Mouse (Mus musculus) CD4-positive helper T cell, adult 2 months (primary cell): ENCODE measurements at regions not wholly inside any gene's neighbourhood (a gene's known extent, or its start where the extent isn't known, plus 50 kb on each side); places are given as distances from the start of the nearest gene placed in this dataset.

ENCODE experiments used
- DNase-seq: peaks from one replicate; pipeline ENCODE4 v3.0.0-alpha.2; 2012; ENCODE audit warnings: low read depth, missing footprints, low spot score

DNA sequence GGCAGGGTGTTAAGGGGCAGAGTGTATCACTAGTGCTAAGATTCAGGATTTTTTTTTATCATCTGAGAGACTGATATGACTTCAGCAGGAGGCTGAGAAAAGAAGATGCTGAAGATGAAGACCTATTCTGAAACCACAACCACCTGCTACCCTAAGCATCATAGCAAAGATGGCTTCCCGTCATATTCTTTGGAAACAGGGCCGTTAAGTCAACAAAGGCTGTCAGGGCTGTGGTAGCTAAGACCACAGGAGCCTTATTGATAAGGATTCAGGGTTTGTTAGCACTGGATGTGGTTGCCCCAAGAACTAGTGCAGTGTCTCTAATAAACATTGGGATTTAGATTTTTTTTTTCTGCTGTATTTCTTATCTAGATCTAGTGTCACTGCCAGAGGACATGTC lies 56.7 kb upstream of the Rasgrp1 start:
- DNase-seq = peak; percentile 86

DNA sequence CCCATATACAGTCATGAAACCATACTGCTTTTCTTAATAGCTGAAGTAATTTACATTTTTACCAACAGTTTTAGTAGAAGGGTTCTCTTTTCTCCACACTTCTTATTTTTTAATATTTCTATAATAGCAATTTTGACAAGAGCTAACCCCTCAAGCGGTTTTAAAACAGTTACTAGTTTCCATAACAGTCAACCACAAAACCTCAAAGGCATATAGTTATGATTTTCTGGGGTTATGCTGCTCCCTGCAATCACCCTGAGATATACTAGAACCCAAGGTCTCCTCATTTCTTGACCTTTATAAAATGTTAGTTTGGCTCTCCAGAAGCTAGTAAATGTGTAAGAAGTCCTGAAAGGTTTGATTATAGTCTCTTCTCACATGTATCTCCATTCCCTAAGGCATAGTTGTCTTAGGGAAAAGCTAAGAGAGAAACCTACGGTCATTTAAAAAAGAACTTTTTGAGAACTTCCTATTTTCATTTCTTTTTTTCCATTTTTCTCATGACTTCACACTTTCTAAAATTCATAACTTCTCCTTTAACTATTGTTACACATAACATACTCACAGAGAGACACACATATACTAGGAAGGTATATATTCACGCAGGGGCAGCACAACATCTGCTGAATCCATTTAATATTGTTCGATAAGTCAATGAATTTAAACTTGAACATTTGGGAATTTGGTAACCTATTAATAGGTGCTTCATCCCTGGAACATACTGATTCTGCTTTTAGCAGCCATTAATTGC lies 60.8 kb upstream of the Rasgrp1 start:
- peak; percentile 36 for DNase-seq

DNA sequence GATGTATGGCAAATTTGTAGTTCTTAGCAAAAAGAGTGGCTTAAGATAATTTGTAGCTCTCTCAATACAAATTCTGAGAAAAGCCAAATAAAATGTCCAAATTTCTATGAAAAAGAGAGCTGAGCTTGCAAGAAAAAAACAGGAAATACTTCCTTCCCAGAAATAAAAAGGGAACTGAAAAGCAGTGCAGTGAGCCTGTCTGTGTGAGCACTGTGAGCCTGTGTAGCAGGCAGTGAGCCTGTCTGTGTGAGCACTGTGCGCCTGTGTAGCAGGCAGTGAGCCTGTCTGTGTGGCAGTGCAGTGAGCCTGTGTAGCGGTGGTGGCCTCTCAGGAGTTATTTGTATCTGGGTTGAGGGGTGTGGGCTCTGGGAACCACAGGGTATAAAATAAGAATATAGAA lies 62.7 kb upstream of the Rasgrp1 start:
- DNase-seq = no peak

DNA sequence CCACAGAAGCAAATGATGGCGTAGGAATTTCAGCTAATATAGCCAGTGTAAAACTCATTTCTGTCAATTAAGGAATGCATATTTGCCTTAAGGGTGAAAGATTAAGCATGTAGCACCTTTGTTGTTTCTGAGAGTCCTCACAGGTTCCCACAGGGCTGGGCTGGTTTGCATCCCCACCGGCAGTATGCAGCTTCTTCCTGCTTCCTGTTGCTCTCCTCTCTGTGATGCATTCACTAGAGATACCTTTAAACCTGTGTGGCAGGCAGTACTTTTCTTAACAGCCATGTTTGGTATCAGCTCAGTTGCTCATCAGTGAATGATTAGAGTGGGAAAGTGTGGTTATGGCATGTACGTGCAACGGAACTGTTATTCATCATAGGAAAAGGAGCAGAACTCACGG lies 65.4 kb upstream of the Rasgrp1 start:
- peak; percentile 40 for DNase-seq

DNA sequence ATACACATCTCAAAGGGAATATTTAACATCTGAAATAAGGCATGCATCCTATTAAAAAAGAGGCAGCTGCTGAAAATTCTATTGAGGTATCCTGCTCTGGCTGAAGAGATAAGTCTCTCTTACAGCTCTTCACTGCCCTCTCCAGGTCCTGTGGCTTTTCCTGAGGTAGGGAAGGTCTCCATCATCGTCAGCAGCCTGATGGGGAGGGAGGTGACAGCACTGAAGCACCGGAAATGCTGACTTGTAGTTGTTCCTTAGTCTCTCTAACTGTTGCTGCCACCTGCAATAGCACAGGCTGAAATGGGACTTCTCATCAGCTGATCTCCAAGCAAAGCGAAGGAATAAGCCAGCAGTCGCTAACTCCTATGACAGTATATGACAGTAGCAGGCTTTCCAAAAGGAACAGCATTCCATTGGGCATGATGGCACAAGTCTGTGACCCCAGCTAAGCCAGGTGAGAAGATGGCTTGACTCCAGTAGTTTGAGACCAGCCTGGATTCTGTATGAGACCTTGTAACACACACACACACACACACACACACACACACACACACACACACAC lies 69.3 kb upstream of the Rasgrp1 start:
- DNase-seq = peak; percentile 66

DNA sequence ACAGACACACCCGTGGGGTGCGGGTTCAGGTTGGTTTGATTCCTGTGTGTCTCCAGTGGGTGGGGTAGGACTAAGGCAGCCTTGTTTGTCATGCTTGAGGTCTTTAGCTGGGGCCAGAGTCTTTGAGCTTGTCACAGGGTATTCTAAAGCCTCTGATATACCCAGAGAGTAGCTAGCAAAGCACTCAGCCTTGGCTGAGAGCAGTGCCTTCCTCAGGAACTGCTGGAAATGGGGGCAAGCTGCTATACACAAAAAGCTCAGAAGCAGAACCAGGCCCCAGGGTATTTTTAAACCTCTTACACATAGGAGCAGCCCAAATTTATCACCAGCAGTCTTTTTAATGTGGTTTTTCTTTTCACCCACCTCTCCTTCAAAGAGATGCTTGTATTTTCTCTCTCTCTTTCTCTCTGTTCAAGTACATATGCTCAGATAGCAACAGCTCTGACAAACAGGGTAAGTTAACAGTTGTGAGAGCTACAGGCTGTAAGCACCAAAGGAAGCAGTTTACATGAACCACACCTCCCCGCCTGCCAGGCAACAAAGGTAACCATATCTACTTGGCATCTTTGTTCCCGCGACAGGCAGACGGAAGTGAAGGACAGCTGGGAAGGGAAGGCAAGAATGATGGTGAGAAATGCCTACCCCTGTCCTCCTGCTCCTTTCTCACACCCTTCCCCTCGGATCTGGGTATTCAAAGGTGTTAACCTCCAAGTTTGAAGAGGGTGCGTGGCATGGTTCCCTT lies 74.6 kb upstream of the Rasgrp1 start:
- peak; percentile 85 for DNase-seq

DNA sequence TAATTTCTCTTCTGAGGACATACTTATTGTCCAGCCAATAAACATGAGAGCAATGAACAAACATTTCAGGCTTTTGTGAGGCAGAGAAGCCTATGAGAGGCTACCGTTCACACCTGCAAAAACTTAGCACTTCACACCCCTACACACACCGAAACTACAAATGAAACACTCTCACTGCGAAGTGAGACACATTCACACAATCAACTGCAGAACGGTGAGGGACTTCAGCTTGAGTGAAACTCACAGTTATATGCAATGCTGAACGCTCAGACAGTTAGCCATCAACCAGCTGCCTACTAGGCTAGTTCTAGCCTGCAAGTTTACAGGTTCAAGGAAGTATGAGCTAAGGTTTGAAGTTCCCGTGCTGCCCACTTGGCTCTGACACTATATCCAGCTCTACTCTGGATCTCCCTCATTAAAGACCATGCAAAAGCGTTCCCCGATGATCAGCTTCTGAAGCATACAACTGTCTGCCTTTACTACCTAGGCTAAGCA lies 75.4 kb upstream of the Rasgrp1 start:
- peak; percentile 51 for DNase-seq

DNA sequence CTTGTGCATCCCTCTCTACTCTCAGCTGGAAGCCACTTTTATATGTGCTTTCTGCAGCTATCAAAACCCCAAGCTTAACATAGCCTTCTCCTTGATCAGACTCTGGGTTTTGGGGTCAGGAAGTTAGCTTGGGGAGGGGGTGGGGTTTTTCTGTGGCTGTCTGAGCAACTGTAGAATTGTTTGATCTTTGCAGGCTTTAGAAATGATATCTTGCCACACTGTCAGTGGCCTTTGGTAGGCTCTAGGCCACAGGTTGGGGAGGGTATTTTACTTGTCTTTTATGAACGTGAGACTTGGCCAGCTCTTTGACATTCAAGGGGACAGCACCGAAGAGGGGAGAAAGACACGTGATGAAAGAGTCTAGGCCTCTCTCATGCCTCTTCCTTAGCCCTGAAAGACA lies 75.9 kb upstream of the Rasgrp1 start:
- DNase-seq = peak; percentile 85

DNA sequence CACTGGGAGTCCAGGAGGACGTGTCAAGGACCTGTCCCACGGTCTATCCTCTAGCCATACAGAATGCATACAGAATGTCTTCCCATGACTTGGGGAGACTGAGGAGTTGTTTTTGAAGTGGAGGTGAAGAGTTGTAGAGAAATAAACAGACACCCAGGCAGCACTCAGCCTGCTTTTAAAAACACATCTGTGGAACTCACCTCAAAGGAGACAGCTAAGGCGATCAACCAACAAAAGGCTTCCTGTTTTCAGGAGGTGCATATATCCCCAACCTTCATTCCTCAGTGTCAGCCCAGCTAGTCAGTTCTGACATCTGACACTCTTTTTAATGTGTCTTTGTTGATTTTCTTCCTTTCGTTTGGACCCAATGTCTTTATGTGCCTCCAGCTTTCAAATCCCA lies 78.6 kb upstream of the Rasgrp1 start:
- peak; percentile 56 for DNase-seq

DNA sequence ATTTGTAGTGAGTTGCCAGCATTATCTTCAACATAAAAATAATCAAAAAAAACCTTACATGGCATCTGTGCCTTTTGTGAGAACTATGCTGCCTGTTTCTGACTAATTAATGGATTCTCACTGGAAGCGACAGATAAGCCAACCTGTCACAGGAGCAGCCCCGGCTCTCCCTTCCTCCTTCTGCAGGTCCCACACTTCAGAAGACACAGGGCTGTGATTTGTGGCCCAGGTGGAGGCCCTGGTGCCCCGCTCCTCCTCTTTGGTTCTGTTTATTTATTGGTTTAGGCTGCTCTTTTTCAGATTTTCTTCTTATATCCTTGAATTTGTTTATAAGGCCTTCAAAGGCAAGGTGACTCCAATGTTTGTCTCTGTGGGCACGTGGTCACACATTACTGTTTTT lies 80.0 kb upstream of the Rasgrp1 start:
- no peak for DNase-seq

DNA sequence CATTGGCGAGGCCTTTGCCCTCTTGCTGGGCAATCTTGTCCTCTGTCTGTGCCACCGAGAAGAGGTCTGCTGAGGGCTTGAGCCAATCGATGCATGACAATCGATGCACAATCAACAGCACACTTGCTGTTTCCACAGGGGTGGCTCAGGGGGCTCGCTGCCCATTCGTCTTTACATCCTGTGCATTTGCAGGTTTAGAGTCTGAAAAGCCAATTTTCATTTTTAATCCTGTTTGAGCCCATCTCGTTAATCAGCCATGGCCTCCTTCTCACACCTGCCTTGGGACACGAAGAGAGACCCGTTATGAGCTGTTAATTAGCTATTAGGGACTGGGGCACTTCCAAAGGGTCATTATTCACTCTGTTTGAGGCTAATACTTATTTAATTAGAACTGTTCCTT lies 86.4 kb upstream of the Rasgrp1 start:
- DNase-seq = no peak

DNA sequence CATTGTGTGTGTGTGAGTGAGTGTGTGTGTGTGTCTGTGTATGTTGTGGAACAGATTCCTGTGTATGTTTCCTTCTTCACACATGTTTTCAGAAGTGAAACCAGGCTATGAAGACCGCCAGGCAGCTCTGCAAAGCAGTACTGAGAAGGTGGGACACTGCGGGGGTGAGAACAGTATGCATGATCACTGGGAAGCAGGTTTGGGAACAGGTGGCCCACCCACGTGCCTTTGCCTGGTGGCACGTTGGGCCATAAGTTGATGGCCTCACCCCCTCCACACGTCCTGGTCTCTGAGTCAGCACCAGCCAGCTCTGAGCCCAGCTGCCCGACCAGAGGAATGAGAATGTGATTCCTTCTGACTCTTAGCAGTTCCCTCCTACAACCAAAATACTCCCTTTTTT lies 89.2 kb upstream of the Rasgrp1 start:
- DNase-seq = no peak

DNA sequence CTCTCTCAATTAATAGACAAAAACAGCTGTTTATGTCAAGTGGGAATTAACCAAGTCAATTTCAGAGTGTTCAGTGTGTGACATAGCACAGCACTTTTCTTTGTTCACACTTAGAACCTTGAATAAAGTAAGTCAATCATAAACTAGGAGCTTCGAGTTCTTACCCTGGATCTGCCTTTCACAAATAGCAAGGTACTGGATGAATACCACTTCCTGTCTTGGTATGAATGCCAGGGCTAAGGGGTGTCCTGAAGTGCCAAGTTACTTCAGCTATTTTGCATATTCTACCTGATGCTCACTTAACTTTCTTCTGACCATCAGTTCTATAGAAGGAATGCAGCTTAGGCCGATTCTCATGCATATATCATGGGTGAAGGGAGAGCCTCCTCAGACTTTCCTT lies 90.1 kb upstream of the Rasgrp1 start:
- no peak for DNase-seq

DNA sequence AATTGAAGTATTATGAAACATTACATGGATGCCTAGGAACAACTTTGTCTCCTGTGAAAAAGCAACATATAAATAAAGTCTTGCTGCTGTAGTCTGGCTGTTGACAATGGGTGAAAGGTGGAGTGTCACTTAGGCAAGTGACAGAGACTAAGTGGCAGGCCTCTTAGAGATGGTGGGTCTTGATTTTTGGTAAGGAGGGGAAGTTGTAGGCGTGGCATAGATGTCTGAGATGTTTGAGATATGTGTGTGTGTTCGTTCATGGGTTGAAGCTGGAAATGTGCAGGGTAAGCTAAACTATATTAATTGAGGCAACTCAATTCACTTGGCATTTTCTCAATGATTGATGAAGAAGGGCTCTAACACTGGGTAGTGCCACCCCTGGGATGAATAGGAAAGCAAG lies 90.7 kb upstream of the Rasgrp1 start:
- peak; percentile 55 for DNase-seq

DNA sequence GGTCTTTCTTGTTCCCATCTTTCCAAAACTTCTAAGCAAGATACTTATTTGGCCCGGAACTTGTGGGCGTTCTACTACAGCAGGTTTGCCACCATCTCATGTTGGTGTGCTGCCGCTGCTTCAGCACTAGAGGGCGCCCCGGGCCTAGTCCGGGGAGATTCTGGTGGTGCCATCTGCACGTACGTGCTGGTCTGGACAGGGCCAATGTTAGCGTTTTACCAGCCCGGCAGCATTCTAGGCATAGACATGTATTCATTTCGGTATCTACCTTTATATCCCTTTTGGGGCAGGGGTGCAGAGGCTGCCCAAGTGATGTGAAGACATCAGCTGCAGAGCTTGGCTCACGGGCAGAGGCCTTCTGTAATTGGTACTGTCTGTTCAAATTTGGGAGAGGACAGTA lies 95.3 kb upstream of the Rasgrp1 start:
- peak; percentile 52 for DNase-seq

DNA sequence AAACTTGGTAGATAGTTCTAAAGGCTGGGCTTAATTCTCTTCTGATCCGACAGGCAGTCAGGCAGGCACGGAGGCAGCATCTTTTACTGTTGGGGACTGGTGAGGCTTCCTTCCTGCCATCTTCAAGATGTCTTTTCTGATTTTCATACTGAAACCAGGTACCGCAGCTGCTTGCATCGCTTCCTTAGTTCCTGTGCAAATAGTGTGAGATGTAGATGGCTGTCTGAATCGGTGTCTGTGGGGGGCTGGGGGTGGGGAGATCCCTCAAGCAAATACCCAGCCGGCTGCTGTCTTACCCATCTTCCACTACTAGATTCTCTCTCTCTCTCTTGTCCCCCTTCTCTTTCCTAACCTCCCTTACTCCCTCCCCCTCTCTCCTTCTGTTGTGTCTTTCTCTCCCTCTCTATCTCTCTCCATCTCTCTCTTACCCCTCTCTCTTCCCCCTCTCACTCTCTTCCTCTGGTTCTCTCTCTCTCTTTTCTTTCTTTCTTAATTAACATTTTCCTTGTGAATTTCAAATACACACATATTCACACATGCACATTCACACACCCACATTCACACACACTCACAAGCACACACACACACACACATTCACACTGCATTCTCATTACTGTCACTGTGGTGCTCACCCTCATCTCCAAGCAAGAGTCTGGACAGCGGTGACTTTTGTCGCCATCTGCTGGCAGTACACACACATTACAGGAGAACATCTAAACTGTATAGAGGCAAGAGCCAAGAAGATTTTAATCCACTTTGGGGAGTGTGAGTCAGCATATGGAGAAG lies 96.0 kb upstream of the Rasgrp1 start:
- DNase-seq = peak; percentile 87

DNA sequence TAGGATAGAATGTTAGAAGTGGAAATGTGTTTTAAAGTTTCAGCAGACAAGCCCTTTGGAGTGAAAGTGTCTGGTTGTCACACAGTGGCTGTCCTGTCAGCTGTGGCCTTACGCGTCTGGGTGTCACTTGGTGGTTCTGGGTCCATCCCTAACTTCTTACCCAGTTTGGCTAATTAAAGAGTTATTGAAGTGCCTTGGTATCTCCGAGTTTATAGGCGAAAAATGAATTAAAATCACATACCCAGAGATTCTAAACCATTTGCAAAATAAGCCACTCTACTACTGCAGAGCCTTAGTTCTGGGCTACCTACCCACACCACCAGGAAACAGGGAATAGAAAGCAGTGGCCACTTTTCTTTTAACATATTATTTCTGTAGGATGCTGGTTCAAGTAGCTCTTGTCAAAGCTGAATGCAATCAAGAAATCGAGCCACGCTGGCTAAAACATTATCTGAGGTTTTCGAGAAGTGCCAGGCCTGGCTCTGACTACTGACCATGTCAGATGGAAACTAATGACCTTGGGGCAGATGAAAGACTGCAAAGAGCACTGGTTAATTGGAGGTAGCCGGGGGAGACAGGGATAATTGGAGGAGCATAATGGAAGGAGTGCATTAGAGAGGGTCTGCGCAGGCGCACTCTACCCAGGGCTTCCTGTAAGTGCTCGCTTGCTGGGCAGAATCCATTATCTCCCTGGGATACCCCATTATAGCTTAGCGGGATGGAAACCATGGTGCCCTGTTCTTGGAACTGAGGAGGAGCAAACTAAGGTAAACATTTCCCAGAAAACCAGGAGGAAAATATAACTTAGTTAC lies 96.8 kb upstream of the Rasgrp1 start:
- DNase-seq = no peak

DNA sequence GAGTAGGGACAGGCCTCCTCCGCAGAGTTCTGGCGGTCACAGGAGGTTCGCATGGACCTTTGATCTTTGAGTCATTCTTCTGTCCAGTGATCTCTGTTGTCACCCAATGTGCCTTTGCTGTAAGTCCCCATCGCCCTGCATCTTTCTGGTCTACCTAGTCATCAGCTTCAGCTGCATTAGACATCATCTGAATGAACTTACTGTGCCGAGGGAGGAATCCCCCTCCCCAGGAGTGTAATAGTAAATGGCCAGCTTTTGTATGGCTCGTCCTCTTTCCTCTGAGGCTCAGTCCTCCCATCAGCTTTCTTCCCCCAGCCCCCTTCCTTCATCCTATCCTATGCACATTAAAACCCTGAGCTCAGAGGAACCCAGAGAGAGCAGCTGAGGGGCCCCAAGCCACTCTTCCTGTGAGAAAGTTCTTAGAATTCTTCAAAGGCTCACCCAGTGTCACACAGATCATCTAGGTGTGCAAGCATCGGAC lies 98.0 kb upstream of the Rasgrp1 start:
- DNase-seq = peak; percentile 69

DNA sequence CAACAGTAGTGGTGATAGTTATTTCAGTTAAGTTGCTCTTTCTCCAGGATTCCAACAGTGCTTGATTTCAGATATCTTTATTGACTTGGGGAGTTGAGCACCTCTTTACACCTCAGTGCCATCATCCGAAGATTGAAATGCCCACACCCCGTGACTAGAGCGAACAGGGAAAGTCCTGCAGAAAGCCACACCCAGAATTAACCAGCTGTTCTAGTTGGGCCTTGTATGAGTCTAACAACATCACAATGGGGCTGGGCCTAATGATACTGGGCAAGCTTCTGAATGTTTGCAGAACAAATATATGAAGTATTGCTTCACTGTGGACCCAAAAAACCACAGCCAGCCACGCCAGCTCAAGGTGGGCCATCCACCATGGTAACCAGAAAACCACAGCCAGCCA lies 100.1 kb upstream of the Rasgrp1 start:
- DNase-seq = no peak

DNA sequence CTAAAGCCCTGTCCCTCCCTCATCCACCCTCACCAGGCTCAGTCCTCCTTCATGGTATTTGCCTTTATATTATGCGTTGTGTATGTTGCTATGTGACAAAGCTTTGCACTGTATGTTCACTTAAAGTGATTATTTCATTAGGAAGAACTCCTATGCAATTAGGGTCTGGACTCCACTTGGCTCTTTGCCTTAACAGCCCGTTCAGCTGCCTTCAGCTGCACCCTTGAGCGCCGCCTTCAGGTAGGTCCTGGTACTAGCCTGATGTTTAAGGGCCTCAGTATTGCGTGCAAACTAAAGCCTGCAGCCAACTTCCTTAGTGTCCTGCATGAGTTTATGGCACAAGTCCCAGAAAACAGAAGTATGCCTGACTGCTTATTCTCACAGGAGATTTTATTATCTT lies 101.9 kb upstream of the Rasgrp1 start:
- peak; percentile 76 for DNase-seq

DNA sequence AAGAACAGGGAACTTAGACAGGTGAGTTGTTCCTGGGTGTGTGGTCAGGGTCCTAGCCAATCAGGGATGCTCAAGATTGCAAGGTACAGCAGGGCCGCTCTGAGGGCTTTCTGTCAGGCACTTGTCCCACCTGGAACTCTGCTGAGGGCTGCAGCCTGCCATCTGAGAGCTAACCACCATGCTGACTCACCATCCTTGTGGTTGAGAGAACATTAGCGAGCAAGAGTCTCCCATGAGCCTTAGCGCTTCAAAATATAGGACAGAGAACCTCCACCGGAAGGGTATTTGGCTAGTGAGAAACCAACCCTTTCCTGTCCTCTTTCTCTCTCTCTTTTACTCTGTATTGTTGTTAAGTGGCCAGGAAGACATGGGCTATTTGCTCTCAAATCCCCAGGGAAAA lies 104.1 kb upstream of the Rasgrp1 start:
- DNase-seq = peak; percentile 82
